Mouse (Mus musculus) olfactory bulb, adult 2 months (tissue): ENCODE measurements around the gene Cntn5. TPM values are rescaled to one million over a fixed set of nuclear protein-coding genes. Genes with fewer than 3 reads are reported as not detected.

ENCODE experiments used
- H3K27ac ChIP-seq: fragments of 200-500 bp; 2 replicates; pipeline ENCODE4 v1.5.1; 2012; ENCODE audit warnings: low read depth, low read length; ENCODE audit not compliant: insufficient read depth
- H3K4me1 ChIP-seq: fragments of 200-500 bp; 2 replicates; pipeline ENCODE4 v1.6.1; 2012; ENCODE audit warnings: low read length; ENCODE audit not compliant: control insufficient read depth, insufficient read depth
- H3K4me3 ChIP-seq: fragments of 200-500 bp; 2 replicates; pipeline ENCODE4 v1.5.1; 2012; ENCODE audit warnings: mild to moderate bottlenecking, low read depth, low read length, moderate library complexity; ENCODE audit not compliant: insufficient read depth
- CTCF ChIP-seq: fragments of 200-500 bp; IDR thresholded peaks from 2 replicates; pipeline ENCODE4 v1.5.1; 2012; ENCODE audit warnings: low read depth, mild to moderate bottlenecking, low read length, moderate library complexity; ENCODE audit not compliant: insufficient read depth
- POLR2A ChIP-seq: fragments of 200-500 bp; IDR thresholded peaks from 2 replicates; pipeline ENCODE4 v1.6.1; 2012; ENCODE audit warnings: mild to moderate bottlenecking, low read depth, low read length, moderate library complexity; ENCODE audit not compliant: insufficient read depth
- WGBS: fragments of 180-500 bp; shearing (Covaris S2); methylation state at CpG from one replicate; pipeline ENCODE4 v1.1.7; 2018; 5-methylcytosine and 5-hydroxymethylcytosine counted together
- polyA plus RNA-seq: library from polyadenylated mRNA; stranded (reverse); fragments of >200 nt; gene quantifications from 2 replicates; pipeline ENCODE4 v1.2.4, GENCODE M21; 2012; ENCODE audit warnings: low replicate concordance; ENCODE audit not compliant: missing spikeins, insufficient read depth, insufficient read length

Cntn5 gene
- polyA plus RNA-seq, 1 experiment, result not detected

GRCm38 (mm10) chr9:10795102-10795501 is 109.5 kb downstream of the Cntn5 start:
- H3K4me3 ChIP-seq, result no peak overlapping the region
- no peak overlapping the region for H3K27ac ChIP-seq
- TF ChIP-seq CTCF (no peak), POLR2A (no peak)
- no peaks in the 10 kb centered on the region for H3K4me1 ChIP-seq
- WGBS, result 61% methylated on average over 2 of the region's 2 CpGs

- Histone ChIP-seq H3K4me3 (no peak overlapping the region), H3K4me1 (no peaks in the 10 kb centered on the region), H3K27ac (no peak overlapping the region)
- 90% methylated on average over 2 of the region's 2 CpGs for WGBS
- no peak for TF ChIP-seq CTCF
- no peak for TF ChIP-seq POLR2A
Measured at GRCm38 (mm10) chr9:10731878-10732277, 172.7 kb downstream of the Cntn5 start.

DNA sequence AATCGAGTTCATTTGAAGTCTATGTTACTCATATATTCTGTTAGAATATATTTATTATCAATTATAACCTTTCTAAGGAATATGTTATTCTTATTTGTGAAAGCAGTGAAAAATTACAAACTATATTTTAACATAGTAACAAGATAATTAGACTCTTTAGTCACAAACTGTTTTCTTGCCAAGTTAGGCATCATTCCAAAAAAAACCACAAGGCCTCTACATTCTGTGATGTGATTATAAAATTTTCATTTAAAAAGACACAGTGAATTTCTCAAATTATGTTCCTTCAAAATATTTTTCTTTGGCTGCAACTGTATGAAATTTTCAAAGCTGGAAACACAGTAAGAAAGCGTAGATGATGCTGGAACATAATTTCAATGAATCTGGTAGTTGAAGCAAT is 180.4 kb downstream of the Cntn5 start:
- TF ChIP-seq POLR2A (no peak), CTCF (no peak)
- H3K27ac ChIP-seq, result no peak overlapping the region
- H3K4me3 ChIP-seq, result no peak overlapping the region
- WGBS, result 65% methylated on average over 2 of the region's 2 CpGs
- no peaks in the 10 kb centered on the region for H3K4me1 ChIP-seq

- Histone ChIP-seq H3K4me3 (no peak overlapping the region), H3K27ac (no peak overlapping the region), H3K4me1 (no peaks in the 10 kb centered on the region)
- TF ChIP-seq POLR2A, result no peak
- TF ChIP-seq CTCF, result no peak
- WGBS, result 88% methylated on average over 4 of the region's 4 CpGs
Measured at GRCm38 (mm10) chr9:10722121-10722520, 182.5 kb downstream of the Cntn5 start.

DNA sequence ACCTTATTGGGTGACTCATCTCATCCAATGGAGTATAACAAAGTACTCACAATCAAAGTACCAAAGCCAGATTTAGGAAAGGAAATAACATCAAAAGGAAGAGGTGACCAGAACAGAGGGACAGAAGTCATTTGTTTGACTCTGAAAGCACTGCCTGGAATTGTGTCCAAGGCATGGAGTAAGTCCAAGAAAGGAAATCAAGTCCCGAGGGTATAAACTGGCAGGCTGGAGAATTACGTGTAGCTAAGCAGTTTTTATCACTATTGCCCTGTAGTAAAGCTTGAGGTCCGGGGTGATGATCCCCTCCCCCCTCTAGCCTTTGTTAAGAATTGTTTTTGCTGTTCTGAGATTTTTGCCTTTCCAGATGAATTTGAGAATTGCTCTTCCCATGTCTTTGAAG is 185.6 kb downstream of the Cntn5 start:
- WGBS, result 67% methylated on average over 3 of the region's 3 CpGs
- H3K27ac ChIP-seq, result no peak overlapping the region
- H3K4me3 ChIP-seq, result no peak overlapping the region
- TF ChIP-seq POLR2A (no peak), CTCF (no peak)
- no peaks in the 10 kb centered on the region for H3K4me1 ChIP-seq

DNA sequence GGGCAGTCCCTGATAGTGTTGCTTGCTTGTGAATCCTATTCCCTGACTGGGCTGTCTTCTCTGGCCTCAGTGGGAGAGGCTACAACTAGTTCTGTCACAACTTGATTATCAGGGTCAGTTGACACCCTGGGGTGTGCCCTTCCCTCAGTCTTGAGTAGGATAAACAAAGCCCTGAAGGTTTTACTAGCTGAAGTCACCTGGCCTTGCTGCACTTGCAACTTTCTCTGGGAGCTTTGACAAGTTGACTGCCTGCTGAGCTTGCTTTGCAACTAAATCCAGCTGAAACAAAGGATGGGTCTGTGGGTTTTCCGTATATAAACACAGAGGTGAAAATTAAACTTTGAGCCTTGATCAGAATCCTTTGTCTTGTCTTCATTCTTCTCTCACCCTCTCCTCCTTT is 190.9 kb downstream of the Cntn5 start:
- H3K27ac ChIP-seq, result no peak overlapping the region
- H3K4me1 ChIP-seq, result no peaks in the 10 kb centered on the region
- no peak for TF ChIP-seq CTCF
- no peak overlapping the region for H3K4me3 ChIP-seq
- 54% methylated on average over 1 of the region's 1 CpGs for WGBS

GRCm38 (mm10) chr9:10681646-10682045 is 222.9 kb downstream of the Cntn5 start:
- Histone ChIP-seq H3K27ac (no peak overlapping the region), H3K4me1 (no peaks in the 10 kb centered on the region), H3K4me3 (no peak overlapping the region)
- no peak for TF ChIP-seq POLR2A
- no peak for TF ChIP-seq CTCF

DNA sequence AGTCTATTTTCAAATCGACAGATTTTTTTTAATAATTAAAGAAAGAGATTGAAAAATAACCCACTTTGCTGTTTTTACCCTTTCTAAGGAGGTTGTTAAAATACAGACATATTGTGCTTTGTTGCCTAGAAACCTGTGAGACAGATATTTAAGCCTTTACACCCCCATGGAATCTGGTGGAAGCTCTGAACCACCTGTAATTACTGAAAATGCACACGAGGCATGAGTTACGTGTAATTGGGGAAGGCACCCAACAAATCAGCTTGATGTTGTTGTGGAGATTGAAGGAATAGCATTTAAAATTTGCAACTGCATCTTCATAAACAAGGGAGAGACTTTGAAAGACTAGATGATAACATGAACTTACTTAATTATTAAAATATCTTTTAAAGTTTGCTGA is 223.4 kb downstream of the Cntn5 start:
- no peaks in the 10 kb centered on the region for H3K4me1 ChIP-seq
- 36% methylated on average over 3 of the region's 3 CpGs for WGBS
- TF ChIP-seq POLR2A (no peak), CTCF (no peak)

DNA sequence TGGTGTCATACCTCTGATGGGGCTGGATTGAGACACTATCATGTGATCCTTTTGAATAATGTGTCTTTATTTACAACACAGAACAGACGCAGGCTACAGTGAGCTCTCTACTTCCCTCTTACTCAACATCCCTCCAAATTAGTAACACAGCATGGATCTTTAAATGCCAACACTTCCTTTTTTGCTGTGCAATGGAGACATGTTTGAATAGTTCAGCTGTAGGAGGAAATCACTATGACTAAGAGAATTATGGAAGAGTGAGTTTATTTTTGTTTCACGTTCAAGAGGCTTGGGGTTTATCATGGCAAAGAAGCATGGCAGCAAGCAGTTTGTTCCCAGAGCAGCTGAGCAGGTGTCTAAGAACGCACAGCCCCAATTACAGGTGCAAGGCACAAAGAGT is 235.9 kb downstream of the Cntn5 start:
- TF ChIP-seq POLR2A (no peak), CTCF (no peak)
- H3K27ac ChIP-seq, result no peak overlapping the region
- H3K4me1 ChIP-seq, result no peaks in the 10 kb centered on the region
- H3K4me3 ChIP-seq, result no peak overlapping the region
- 48% methylated on average over 3 of the region's 3 CpGs for WGBS

More for the DNA sequence above, 223.4 kb downstream of the Cntn5 start:
- H3K27ac ChIP-seq, result no peak overlapping the region
- H3K4me3 ChIP-seq, result no peak overlapping the region

- no peak overlapping the region for H3K4me3 ChIP-seq
- 76% methylated on average over 4 of the region's 4 CpGs for WGBS
- H3K4me1 ChIP-seq, result 0 out of 2 replicates have a peak, but pooled peaks cover 2% of the 10 kb centered on the region
- H3K27ac ChIP-seq, result no peak overlapping the region
- TF ChIP-seq POLR2A (no peak), CTCF (no peak)
Measured at GRCm38 (mm10) chr9:10667438-10667837, 237.1 kb downstream of the Cntn5 start.

GRCm38 (mm10) chr9:10665756-10666155 is 238.8 kb downstream of the Cntn5 start:
- no peak for TF ChIP-seq CTCF
- TF ChIP-seq POLR2A, result no peak
- no peak overlapping the region for H3K27ac ChIP-seq
- H3K4me1 ChIP-seq, result 0 out of 2 replicates have a peak, but pooled peaks cover 2% of the 10 kb centered on the region
- H3K4me3 ChIP-seq, result no peak overlapping the region
